Mouse (Mus musculus): ENCODE measurements at regions not wholly inside any gene's neighbourhood (a gene's known extent, or its start where the extent isn't known, plus 50 kb on each side); places are given as distances from the start of the nearest gene placed in this dataset.

GRCm38 (mm10) chr2:92694797-92695196 is 95.3 kb downstream of the Chst1 start:
- WGBS (ENCODE audit: insufficient replicate concordance): 72% methylated on average over 2 of the region's 2 CpGs
- Histone ChIP-seq H3K4me3 (ENCODE audit: low read depth, low read length) (no peak overlapping the region), H3K27me3 (ENCODE audit: control insufficient read depth, insufficient read depth, low read length) (no peaks in the 10 kb centered on the region), H3K9me3 (replicated peaks; ENCODE audit: control insufficient read depth, low read length) (no peaks in the 10 kb centered on the region), H3K27ac (ENCODE audit: low read depth, low read length) (no peak overlapping the region), H3K36me3 (ENCODE audit: control insufficient read depth, insufficient read depth, low read length) (no peaks in the 10 kb centered on the region), H3K4me2 (no peak overlapping the region), H3K9ac (ENCODE audit: low read depth, low read length) (no peak overlapping the region), H3K4me1 (ENCODE audit: control insufficient read depth, insufficient read depth, low read length) (no peaks in the 10 kb centered on the region)
- no peak for ATAC-seq (replicated peaks; ENCODE audit: insufficient number of reproducible peaks, low FRiP score, low TSS enrichment)

GRCm38 (mm10) chr2:92695869-92696268 is 96.4 kb downstream of the Chst1 start:
- no peak for ATAC-seq (replicated peaks; ENCODE audit: insufficient number of reproducible peaks, low FRiP score, low TSS enrichment)
- H3K4me3 ChIP-seq (ENCODE audit: low read depth, low read length): no peak overlapping the region
- no peaks in the 10 kb centered on the region for H3K4me1 ChIP-seq (ENCODE audit: control insufficient read depth, insufficient read depth, low read length)
- no peaks in the 10 kb centered on the region for H3K27me3 ChIP-seq (ENCODE audit: control insufficient read depth, insufficient read depth, low read length)
- H3K9ac ChIP-seq (ENCODE audit: low read depth, low read length): no peak overlapping the region
- H3K27ac ChIP-seq (ENCODE audit: low read depth, low read length): no peak overlapping the region
- H3K9me3 ChIP-seq (replicated peaks; ENCODE audit: control insufficient read depth, low read length): no peaks in the 10 kb centered on the region
- H3K36me3 ChIP-seq (ENCODE audit: control insufficient read depth, insufficient read depth, low read length): no peaks in the 10 kb centered on the region
- no peak overlapping the region for H3K4me2 ChIP-seq
- 46% methylated on average over 3 of the region's 3 CpGs for WGBS (ENCODE audit: insufficient replicate concordance)

GRCm38 (mm10) chr2:92697721-92698120 is 98.2 kb downstream of the Chst1 start:
- Histone ChIP-seq H3K27ac (ENCODE audit: low read depth, low read length) (no peak overlapping the region), H3K9me3 (replicated peaks; ENCODE audit: control insufficient read depth, low read length) (no peaks in the 10 kb centered on the region), H3K9ac (ENCODE audit: low read depth, low read length) (no peak overlapping the region), H3K4me2 (no peak overlapping the region), H3K4me3 (ENCODE audit: low read depth, low read length) (no peak overlapping the region), H3K4me1 (ENCODE audit: control insufficient read depth, insufficient read depth, low read length) (no peaks in the 10 kb centered on the region), H3K27me3 (ENCODE audit: control insufficient read depth, insufficient read depth, low read length) (no peaks in the 10 kb centered on the region), H3K36me3 (ENCODE audit: control insufficient read depth, insufficient read depth, low read length) (no peaks in the 10 kb centered on the region)
- ATAC-seq (replicated peaks; ENCODE audit: insufficient number of reproducible peaks, low FRiP score, low TSS enrichment): no peak
- WGBS (ENCODE audit: insufficient replicate concordance): 73% methylated on average over 5 of the region's 5 CpGs

GRCm38 (mm10) chr2:92699360-92699759 is 99.9 kb downstream of the Chst1 start:
- Histone ChIP-seq H3K4me2 (no peak overlapping the region), H3K9me3 (replicated peaks; ENCODE audit: control insufficient read depth, low read length) (no peaks in the 10 kb centered on the region), H3K27ac (ENCODE audit: low read depth, low read length) (no peak overlapping the region), H3K27me3 (ENCODE audit: control insufficient read depth, insufficient read depth, low read length) (0 out of 2 replicates have a peak, but pooled peaks cover 2% of the 10 kb centered on the region), H3K36me3 (ENCODE audit: control insufficient read depth, insufficient read depth, low read length) (no peaks in the 10 kb centered on the region), H3K9ac (ENCODE audit: low read depth, low read length) (no peak overlapping the region), H3K4me1 (ENCODE audit: control insufficient read depth, insufficient read depth, low read length) (no peaks in the 10 kb centered on the region), H3K4me3 (ENCODE audit: low read depth, low read length) (no peak overlapping the region)
- ATAC-seq (replicated peaks; ENCODE audit: insufficient number of reproducible peaks, low FRiP score, low TSS enrichment): no peak
- WGBS (ENCODE audit: insufficient replicate concordance): 43% methylated on average over 6 of the region's 6 CpGs

GRCm38 (mm10) chr2:92704035-92704434 is 104.5 kb downstream of the Chst1 start:
- Histone ChIP-seq H3K4me3 (ENCODE audit: low read depth, low read length) (no peak overlapping the region), H3K9me3 (replicated peaks; ENCODE audit: control insufficient read depth, low read length) (no peaks in the 10 kb centered on the region), H3K27me3 (ENCODE audit: control insufficient read depth, insufficient read depth, low read length) (0 out of 2 replicates have a peak, but pooled peaks cover 2% of the 10 kb centered on the region), H3K9ac (ENCODE audit: low read depth, low read length) (no peak overlapping the region), H3K36me3 (ENCODE audit: control insufficient read depth, insufficient read depth, low read length) (no peaks in the 10 kb centered on the region), H3K4me2 (no peak overlapping the region), H3K4me1 (ENCODE audit: control insufficient read depth, insufficient read depth, low read length) (no peaks in the 10 kb centered on the region), H3K27ac (ENCODE audit: low read depth, low read length) (no peak overlapping the region)
- ATAC-seq (replicated peaks; ENCODE audit: insufficient number of reproducible peaks, low FRiP score, low TSS enrichment): no peak
- 51% methylated on average over 3 of the region's 3 CpGs for WGBS (ENCODE audit: insufficient replicate concordance)

GRCm38 (mm10) chr2:92709668-92710067 is 110.2 kb downstream of the Chst1 start:
- H3K4me2 ChIP-seq: no peak overlapping the region
- no peak overlapping the region for H3K27ac ChIP-seq (ENCODE audit: low read depth, low read length)
- H3K9ac ChIP-seq (ENCODE audit: low read depth, low read length): no peak overlapping the region
- H3K27me3 ChIP-seq (ENCODE audit: control insufficient read depth, insufficient read depth, low read length): no peaks in the 10 kb centered on the region
- H3K36me3 ChIP-seq (ENCODE audit: control insufficient read depth, insufficient read depth, low read length): no peaks in the 10 kb centered on the region
- no peak for ATAC-seq (replicated peaks; ENCODE audit: insufficient number of reproducible peaks, low FRiP score, low TSS enrichment)
- no peaks in the 10 kb centered on the region for H3K9me3 ChIP-seq (replicated peaks; ENCODE audit: control insufficient read depth, low read length)
- WGBS (ENCODE audit: insufficient replicate concordance): 75% methylated on average over 3 of the region's 3 CpGs
- H3K4me1 ChIP-seq (ENCODE audit: control insufficient read depth, insufficient read depth, low read length): peaks cover 5% of the 10 kb centered on the region; the same call in 1 of the 2 replicates
- no peak overlapping the region for H3K4me3 ChIP-seq (ENCODE audit: low read depth, low read length)

GRCm38 (mm10) chr2:92711122-92711777 is 111.7 kb downstream of the Chst1 start:
- Histone ChIP-seq H3K9me3 (replicated peaks; ENCODE audit: control insufficient read depth, low read length) (no peaks in the 10 kb centered on the region), H3K27ac (ENCODE audit: low read depth, low read length) (no peak overlapping the region), H3K36me3 (ENCODE audit: control insufficient read depth, insufficient read depth, low read length) (no peaks in the 10 kb centered on the region), H3K27me3 (ENCODE audit: control insufficient read depth, insufficient read depth, low read length) (no peaks in the 10 kb centered on the region), H3K4me1 (ENCODE audit: control insufficient read depth, insufficient read depth, low read length) (peaks cover 5% of the 10 kb centered on the region; the same call in 1 of the 2 replicates), H3K4me2 (peak overlapping the region; percentile 56), H3K4me3 (ENCODE audit: low read depth, low read length) (no peak overlapping the region), H3K9ac (ENCODE audit: low read depth, low read length) (no peak overlapping the region)
- no peak for ATAC-seq (replicated peaks; ENCODE audit: insufficient number of reproducible peaks, low FRiP score, low TSS enrichment)
- WGBS (ENCODE audit: insufficient replicate concordance): 15% methylated on average over 15 of the region's 15 CpGs

GRCm38 (mm10) chr2:92712266-92713144 is 113.0 kb downstream of the Chst1 start:
- no peak for ATAC-seq (replicated peaks; ENCODE audit: insufficient number of reproducible peaks, low FRiP score, low TSS enrichment)
- Histone ChIP-seq H3K27ac (ENCODE audit: low read depth, low read length) (no peak overlapping the region), H3K4me1 (ENCODE audit: control insufficient read depth, insufficient read depth, low read length) (peaks cover 5% of the 10 kb centered on the region; the same call in 1 of the 2 replicates), H3K4me3 (ENCODE audit: low read depth, low read length) (no peak overlapping the region), H3K9me3 (replicated peaks; ENCODE audit: control insufficient read depth, low read length) (no peaks in the 10 kb centered on the region), H3K9ac (ENCODE audit: low read depth, low read length) (no peak overlapping the region), H3K27me3 (ENCODE audit: control insufficient read depth, insufficient read depth, low read length) (no peaks in the 10 kb centered on the region), H3K36me3 (ENCODE audit: control insufficient read depth, insufficient read depth, low read length) (no peaks in the 10 kb centered on the region), H3K4me2 (no peak overlapping the region)
- 67% methylated on average over 11 of the region's 11 CpGs for WGBS (ENCODE audit: insufficient replicate concordance)

Data from heart, embryonic 11.5 days (tissue).